Mouse (Mus musculus): Measurements from ENCODE around the gene T.

DNA sequence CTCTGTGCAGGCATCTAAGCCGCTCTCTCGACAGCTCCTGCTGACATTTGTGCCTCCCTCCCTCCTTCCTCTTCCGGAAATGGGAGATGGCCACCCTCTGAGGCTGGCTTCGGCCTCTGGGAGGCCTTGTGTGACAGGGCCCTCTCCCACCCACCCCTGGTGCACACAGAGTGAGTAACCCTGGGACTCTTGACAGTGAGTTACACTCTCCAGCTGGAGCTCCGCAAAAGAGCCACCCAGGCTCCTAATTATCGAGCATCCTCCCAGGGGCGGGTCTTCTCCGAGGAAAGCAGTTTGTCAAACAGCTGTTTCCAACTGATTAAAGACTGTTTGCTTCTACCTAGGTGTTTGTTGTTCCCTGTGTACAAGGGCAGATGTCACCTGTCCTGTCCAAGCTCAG lies 18.7 kb upstream of the T start:
- TF ChIP-seq EP300 (IDR thresholded peaks at IDR 0.05; ENCODE audit: insufficient read depth, low read depth, low read length) (no peak), POLR2A (IDR thresholded peaks at IDR 0.05; ENCODE audit: insufficient read depth, low read length) (no peak), CTCF (IDR thresholded peaks at IDR 0.05; ENCODE audit: low read depth, low read length) (no peak)
